Mouse (Mus musculus): ENCODE measurements at regions not wholly inside any gene's neighbourhood (a gene's known extent, or its start where the extent isn't known, plus 50 kb on each side); places are given as distances from the start of the nearest gene placed in this dataset.

- no peak for ATAC-seq (replicated peaks; ENCODE audit: insufficient number of reproducible peaks, low FRiP score, low TSS enrichment, poor library complexity, severe bottlenecking)
These were observed 103.3 kb downstream of the Prox1 start for GRCm38 (mm10) chr1:190067181-190067580.

GRCm38 (mm10) chr1:190066426-190066825 is 104.1 kb downstream of the Prox1 start:
- ATAC-seq (replicated peaks; ENCODE audit: insufficient number of reproducible peaks, low FRiP score, low TSS enrichment, poor library complexity, severe bottlenecking) = no peak

- no peak for ATAC-seq (replicated peaks; ENCODE audit: insufficient number of reproducible peaks, low FRiP score, low TSS enrichment, poor library complexity, severe bottlenecking)
These were observed 108.8 kb downstream of the Prox1 start for GRCm38 (mm10) chr1:190061560-190062295.

GRCm38 (mm10) chr1:190059025-190059424 is 111.5 kb downstream of the Prox1 start:
- no peak for ATAC-seq (replicated peaks; ENCODE audit: insufficient number of reproducible peaks, low FRiP score, low TSS enrichment, poor library complexity, severe bottlenecking)

- ATAC-seq (replicated peaks; ENCODE audit: insufficient number of reproducible peaks, low FRiP score, low TSS enrichment, poor library complexity, severe bottlenecking) = no peak
These were observed 113.6 kb downstream of the Prox1 start for GRCm38 (mm10) chr1:190056931-190057330.

- no peak for ATAC-seq (replicated peaks; ENCODE audit: insufficient number of reproducible peaks, low FRiP score, low TSS enrichment, poor library complexity, severe bottlenecking)
These were observed 118.6 kb downstream of the Prox1 start for GRCm38 (mm10) chr1:190051903-190052302.

- no peak for ATAC-seq (replicated peaks; ENCODE audit: insufficient number of reproducible peaks, low FRiP score, low TSS enrichment, poor library complexity, severe bottlenecking)
These were observed 121.9 kb downstream of the Prox1 start for GRCm38 (mm10) chr1:190048521-190049170.

GRCm38 (mm10) chr1:190047201-190047600 is 123.3 kb downstream of the Prox1 start:
- no peak for ATAC-seq (replicated peaks; ENCODE audit: insufficient number of reproducible peaks, low FRiP score, low TSS enrichment, poor library complexity, severe bottlenecking)

GRCm38 (mm10) chr1:190045797-190046196 is 123.6 kb upstream of the Smyd2 start:
- no peak for ATAC-seq (replicated peaks; ENCODE audit: insufficient number of reproducible peaks, low FRiP score, low TSS enrichment, poor library complexity, severe bottlenecking)

GRCm38 (mm10) chr1:190044036-190044435 is 121.9 kb upstream of the Smyd2 start:
- ATAC-seq (replicated peaks; ENCODE audit: insufficient number of reproducible peaks, low FRiP score, low TSS enrichment, poor library complexity, severe bottlenecking) = no peak

GRCm38 (mm10) chr1:190043156-190043555 is 121.0 kb upstream of the Smyd2 start:
- ATAC-seq (replicated peaks; ENCODE audit: insufficient number of reproducible peaks, low FRiP score, low TSS enrichment, poor library complexity, severe bottlenecking) = no peak

GRCm38 (mm10) chr1:190042197-190042596 is 120.0 kb upstream of the Smyd2 start:
- ATAC-seq (replicated peaks; ENCODE audit: insufficient number of reproducible peaks, low FRiP score, low TSS enrichment, poor library complexity, severe bottlenecking) = no peak

GRCm38 (mm10) chr1:190041096-190041706 is 119.0 kb upstream of the Smyd2 start:
- ATAC-seq (replicated peaks; ENCODE audit: insufficient number of reproducible peaks, low FRiP score, low TSS enrichment, poor library complexity, severe bottlenecking) = no peak

GRCm38 (mm10) chr1:190038046-190038445 is 115.9 kb upstream of the Smyd2 start:
- no peak for ATAC-seq (replicated peaks; ENCODE audit: insufficient number of reproducible peaks, low FRiP score, low TSS enrichment, poor library complexity, severe bottlenecking)

- no peak for ATAC-seq (replicated peaks; ENCODE audit: insufficient number of reproducible peaks, low FRiP score, low TSS enrichment, poor library complexity, severe bottlenecking)
These were observed 114.6 kb upstream of the Smyd2 start for GRCm38 (mm10) chr1:190036726-190037125.

- no peak for ATAC-seq (replicated peaks; ENCODE audit: insufficient number of reproducible peaks, low FRiP score, low TSS enrichment, poor library complexity, severe bottlenecking)
These were observed 113.8 kb upstream of the Smyd2 start for GRCm38 (mm10) chr1:190035935-190036334.

- ATAC-seq (replicated peaks; ENCODE audit: insufficient number of reproducible peaks, low FRiP score, low TSS enrichment, poor library complexity, severe bottlenecking) = no peak
These were observed 111.9 kb upstream of the Smyd2 start for GRCm38 (mm10) chr1:190034091-190034490.

GRCm38 (mm10) chr1:190027536-190027935 is 105.4 kb upstream of the Smyd2 start:
- no peak for ATAC-seq (replicated peaks; ENCODE audit: insufficient number of reproducible peaks, low FRiP score, low TSS enrichment, poor library complexity, severe bottlenecking)

GRCm38 (mm10) chr1:190009466-190009865 is 87.3 kb upstream of the Smyd2 start:
- no peak for ATAC-seq (replicated peaks; ENCODE audit: insufficient number of reproducible peaks, low FRiP score, low TSS enrichment, poor library complexity, severe bottlenecking)

GRCm38 (mm10) chr1:190007271-190007670 is 85.1 kb upstream of the Smyd2 start:
- ATAC-seq (replicated peaks; ENCODE audit: insufficient number of reproducible peaks, low FRiP score, low TSS enrichment, poor library complexity, severe bottlenecking) = no peak

All from monocyte, adult 5-6 weeks (primary cell).